Mouse (Mus musculus) mouse embryonic stem cell (cell line): ENCODE results near the gene Gfy.
"Not testable (repeated sequence)": the region's sequence is repeated elsewhere in the genome, so short reads cannot be mapped to it uniquely, and the experiment has no call there.

ENCODE experiments used
- in situ Hi-C, 2 experiments: fragments of 300-500 bp; cut with MboI; formaldehyde crosslinking; loops; 1 replicate in 1 of 2; 3 replicates in 1 of 2; pipeline ENCODE4 v1.14.3; 2019 to 2020; ENCODE audit warnings: low sequenced_read_pairs in 2 of 2, low pct_unique_long_range_greater_than_20kb in 1 of 2, mixed read lengths in 1 of 2; ENCODE audit not compliant: unreplicated experiment in 1 of 2

Gfy gene

DNA sequence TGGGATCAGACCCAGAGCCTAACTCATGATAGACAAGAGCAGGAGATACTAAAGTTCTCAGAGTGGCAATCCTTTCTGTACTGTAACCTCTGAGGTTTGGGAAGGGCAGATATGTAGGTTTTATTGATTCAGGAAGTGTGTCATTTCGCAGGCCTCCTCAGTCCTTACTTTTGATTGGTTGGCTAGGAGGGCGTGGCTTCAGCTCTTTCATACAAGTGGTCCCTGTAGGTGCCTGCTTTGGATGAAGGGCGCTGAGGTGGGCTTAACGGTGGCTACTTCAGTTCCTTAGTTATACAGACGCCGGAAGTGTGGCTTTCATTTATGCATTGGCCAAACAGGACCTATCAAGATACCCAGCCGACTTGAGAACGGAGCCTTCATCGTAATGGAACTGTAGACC lies 23.8 kb downstream of the Gfy start:
- in situ Hi-C loops, result no loop called here

DNA sequence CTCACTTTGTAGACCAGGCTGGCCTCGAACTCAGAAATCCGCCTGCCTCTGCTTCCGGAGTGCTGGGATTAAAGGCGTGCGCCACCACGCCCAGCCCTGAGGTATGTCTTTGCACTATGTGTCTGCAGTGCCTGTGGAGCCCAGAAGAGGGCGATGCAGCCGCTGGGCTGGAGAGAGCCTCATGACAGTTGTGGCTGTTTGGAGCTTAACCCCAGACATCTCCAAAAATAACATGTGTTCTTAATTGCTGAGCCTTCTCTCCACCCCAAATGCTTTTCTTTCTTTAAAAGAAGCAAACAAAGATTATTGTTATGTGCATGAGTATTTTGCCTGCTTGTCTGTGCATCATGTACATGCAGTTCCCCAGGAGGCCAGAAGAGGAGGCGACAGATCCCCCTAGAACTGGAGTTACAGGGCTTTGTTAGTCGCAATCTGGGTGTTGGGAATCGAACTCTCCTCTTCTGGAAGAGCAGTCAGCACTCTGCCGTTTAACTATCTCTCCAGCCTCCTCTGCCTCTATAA lies 24.3 kb downstream of the Gfy start:
- in situ Hi-C loops, result no loop called here

- in situ Hi-C loops, result no loop called here
These were observed 25.0 kb downstream of the Gfy start, which contains the start of the genes Pih1d1 and Aldh16a1 for GRCm38 (mm10) chr7:45154096-45154992. TSS of gene Pih1d1 (plus strand) at chr7:45154303. TSS of gene Aldh16a1 (minus strand) at chr7:45154584.

GRCm38 (mm10) chr7:45153586-45153985 lies 25.8 kb downstream of the Gfy start:
- in situ Hi-C loops, result no loop called here

- in situ Hi-C loops, result not testable (repeated sequence)
These were observed 26.3 kb downstream of the Gfy start for GRCm38 (mm10) chr7:45153052-45153451.

GRCm38 (mm10) chr7:45151303-45151702 lies 28.1 kb downstream of the Gfy start:
- in situ Hi-C loops, result no loop called here

DNA sequence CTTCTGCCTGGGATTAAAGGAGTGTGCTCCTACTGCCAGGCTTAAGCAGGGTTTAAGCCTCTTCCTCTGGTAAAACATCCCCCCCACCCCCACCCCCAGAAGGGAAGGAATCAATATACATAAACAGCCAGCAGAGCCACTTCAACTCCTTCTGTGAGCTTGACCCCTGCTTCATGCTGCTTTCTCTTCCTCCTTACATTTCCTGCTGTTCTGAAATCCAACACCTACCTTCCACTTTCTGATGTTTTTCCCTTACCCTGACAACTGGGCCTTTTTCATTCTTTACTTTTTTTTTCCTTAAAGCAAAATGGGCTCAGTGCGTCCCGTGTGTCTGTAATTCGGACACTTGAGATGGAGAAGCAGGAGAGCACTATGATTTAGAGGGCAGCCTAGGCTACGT lies 29.0 kb downstream of the Gfy start:
- in situ Hi-C loops, result no loop called here

DNA sequence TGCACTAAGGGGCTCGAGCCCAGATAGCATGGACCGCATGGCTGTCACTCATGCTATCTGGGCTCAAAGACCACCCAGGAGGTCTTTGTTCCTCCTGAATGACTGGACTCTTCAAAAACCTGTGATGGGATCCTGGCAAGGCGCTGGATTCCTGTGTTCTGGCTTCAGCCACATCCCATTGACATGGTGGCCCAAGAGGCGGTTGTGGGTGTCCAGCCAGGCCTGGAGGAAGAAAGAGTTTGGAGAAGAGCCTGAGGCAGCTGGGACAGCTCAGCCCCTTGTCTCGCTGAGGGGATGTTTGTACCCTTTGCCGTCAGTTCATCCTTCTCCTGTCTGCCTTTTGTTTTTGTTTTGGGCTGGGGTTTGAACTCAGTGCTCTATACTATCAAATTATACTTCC lies 29.8 kb downstream of the Gfy start:
- in situ Hi-C loops, result no loop called here

DNA sequence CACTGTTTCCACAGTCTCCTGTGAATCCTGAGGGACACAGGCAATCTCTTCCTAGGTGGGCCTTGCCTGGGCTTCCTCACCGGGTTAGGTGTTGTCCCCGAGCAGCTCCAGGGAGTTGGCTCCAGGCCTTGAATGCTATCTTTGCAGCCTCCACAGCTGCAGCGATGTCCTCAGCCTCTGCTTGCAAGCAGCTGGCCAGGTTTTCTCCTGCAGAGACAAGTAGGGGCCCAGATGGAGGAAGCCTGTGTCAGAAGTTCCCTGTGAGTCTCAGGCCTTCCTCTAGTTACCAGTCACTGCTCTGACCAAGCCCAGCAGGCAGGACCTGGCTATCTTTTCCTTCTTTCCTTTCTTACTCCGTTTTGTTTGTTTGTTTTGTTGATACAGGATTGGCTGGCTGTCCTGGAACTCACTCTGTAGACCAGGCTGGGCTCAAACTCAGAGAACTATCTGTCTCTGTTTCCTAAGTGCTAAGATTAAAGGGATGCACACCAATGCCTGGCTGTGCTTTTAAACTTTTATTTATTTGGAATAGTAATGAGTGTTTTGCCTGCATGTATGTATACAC lies 30.8 kb downstream of the Gfy start:
- in situ Hi-C loops, result no loop called here

DNA sequence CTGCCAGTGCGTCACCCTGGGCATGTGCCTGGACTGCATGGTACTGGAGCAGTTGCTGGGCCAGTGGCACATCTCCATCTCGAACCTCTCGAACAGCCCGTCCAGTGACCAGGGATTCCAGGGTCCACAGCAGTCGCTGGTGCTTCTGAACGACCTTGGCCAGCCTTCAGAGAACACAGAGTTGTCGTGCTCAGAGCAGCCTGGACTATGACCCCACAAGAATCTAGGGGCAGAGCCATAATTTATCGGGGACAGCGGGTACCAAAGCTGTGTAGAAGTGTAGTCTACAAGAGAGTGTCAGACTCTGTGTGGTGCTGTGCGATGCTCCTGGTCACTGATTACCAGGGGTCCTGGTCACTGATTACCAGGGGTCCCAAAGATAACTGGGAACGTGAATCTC lies 31.5 kb downstream of the Gfy start:
- in situ Hi-C loops, result no loop called here

GRCm38 (mm10) chr7:45147267-45147666 lies 32.1 kb downstream of the Gfy start:
- in situ Hi-C loops, result no loop called here

DNA sequence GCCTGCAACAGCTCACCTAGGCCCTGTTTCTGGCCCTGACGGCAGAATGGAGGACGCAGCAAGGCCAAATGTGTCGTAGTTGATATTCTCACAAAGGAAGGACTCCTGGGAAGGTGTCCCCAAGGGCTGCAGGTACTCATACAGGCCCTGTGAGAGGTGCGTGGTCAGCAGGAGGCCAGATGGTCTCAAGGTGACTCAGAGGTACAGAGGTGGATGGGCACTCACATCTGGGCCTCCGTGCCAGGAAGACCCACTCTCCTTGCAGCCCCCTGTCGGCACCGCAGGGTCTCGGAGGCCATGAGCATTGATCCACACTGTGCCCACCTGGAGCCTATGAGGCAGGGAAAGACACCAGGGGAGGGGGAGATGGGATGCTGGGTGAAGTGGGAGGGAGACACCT lies 33.9 kb downstream of the Gfy start:
- in situ Hi-C loops, result no loop called here

DNA sequence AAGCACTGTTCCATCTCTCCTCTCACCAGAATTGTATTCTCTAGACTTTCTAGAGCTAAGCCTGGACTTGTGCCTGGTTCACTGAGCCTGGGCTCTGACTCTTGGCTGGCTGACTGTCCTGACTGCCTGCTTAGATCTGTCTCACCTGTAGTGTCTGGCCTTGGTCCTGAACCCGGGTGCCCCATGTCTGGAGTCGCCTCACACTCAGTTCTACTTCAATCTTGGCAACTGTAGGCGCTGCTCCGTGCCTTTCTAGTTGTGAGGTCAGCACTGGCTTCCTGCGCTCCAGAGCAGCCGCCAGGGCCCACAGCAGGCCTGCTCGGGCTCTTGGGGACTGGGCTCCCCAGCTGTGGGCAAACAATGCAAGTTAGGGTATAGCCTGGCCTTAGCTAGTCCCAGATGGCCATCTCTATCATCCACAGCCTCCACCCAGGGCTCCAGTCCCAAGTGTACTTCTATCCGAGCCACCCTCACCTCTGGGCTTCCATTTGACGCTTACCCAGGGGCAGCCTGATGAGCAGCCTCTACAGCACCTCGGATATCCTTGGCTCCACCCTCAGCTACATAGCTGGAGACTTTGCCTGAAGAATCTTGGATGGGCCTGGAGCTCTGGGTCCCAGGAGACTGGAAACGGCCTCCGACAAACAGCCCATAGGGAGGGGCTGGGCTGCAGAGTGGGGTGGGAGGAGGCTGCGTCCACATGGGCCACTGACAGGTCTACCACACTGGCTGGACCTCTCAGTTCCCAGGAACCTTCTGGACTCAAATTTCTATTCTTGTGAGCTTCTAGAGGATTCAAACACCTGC lies 34.8 kb downstream of the Gfy start:
- in situ Hi-C loops, result no loop called here

GRCm38 (mm10) chr7:45141914-45142313 lies 37.5 kb downstream of the Gfy start:
- in situ Hi-C loops, result no loop called here

- in situ Hi-C loops, result no loop called here
These were observed 38.0 kb downstream of the Gfy start for GRCm38 (mm10) chr7:45141319-45141718.

DNA sequence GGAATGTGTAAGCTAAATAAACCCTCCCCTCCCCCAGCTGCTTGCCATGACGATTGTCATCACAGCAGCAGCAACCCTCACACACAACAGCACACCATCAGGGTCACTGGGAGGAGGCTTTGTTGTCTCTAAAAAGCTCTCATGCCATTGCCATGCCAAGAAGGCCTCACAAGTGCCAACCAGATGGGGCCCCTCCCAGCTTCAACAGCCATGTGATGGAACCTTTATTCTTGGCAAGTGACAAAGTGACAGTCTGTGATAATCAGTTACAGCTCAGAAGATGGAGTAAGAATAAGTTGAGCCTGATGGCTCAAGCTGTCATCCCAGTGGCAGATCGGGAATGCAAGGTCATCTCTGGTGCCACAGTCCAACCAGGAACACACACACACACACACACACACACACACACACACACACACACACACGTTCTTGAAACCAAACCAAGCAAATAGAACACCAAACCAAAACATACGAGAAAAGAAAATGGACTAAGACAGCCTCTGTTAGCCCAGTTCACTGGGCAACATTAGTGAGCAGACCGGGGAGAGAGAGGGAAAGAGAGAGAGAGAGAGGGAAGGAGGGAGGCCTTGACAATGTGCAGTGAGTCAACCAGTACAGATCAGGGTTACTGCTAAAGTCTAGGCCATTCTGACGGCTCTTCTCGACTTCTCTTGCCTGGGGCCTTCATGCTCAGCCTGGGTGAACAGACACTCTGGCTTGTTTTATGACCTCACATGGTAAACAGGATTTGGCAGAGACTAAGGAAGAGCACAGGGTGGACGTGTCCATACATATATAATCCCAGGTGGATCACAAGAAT lies 39.3 kb downstream of the Gfy start:
- in situ Hi-C loops, result no loop called here

DNA sequence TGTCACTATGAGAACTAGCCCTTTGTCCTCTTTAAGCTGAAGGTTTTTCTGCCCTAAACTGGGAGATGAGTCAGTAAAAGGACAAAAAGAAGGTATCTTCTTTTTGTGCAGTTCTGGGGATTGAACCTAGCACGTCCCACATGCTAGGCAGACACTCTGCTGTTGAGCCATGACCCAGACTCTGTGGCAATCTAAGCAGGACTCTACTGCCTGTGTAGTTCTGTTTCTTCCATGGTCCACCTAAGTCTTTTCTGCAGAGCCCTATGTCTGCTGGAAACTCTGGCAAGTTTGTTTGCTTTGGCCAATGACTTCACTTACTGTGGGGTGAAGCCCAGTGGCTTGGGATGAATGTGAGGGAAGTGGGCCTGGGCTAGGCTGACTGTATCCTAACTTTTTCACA lies 41.0 kb downstream of the Gfy start:
- in situ Hi-C loops, result no loop called here
